Mouse (Mus musculus): Measurements from ENCODE around the gene Actl11. TPM values are rescaled to one million over a fixed set of nuclear protein-coding genes. Genes with fewer than 3 reads are reported as not detected.

Gene Actl11
- 0.05 and 0.11 TPM in 2 replicates for polyA plus RNA-seq (2012; rRNA removed)

GRCm38 (mm10) chr9:107928169-107928568 is at the start of gene Actl11:
Actl11 (plus strand) TSS chr9:107928469.
- WGBS: 82% methylated on average over 3 of the region's 3 CpGs
- no peak within 1 kb of the TSS for H3K27ac ChIP-seq (ENCODE audit: insufficient read depth, low read depth, low read length)
- H3K4me1 ChIP-seq (ENCODE audit: control insufficient read depth, insufficient read depth, low read length): no peaks in the 10 kb centered on the region

GRCm38 (mm10) chr9:107880411-107880810 is 47.9 kb upstream of the Actl11 start:
- TF ChIP-seq CTCF (conservative IDR thresholded peaks at IDR 0.05; ENCODE audit: insufficient read depth, insufficient read length, low read depth, low read length) (no peak), POLR2A (IDR thresholded peaks at IDR 0.05; ENCODE audit: low read depth, low read length) (no peak)
- no peaks in the 10 kb centered on the region for H3K27me3 ChIP-seq (replicated peaks; ENCODE audit: control insufficient read depth, insufficient read depth, low read length)
- H3K4me3 ChIP-seq (ENCODE audit: insufficient read depth, low read depth, low read length): no peak overlapping the region
- WGBS: 59% methylated on average over 4 of the region's 4 CpGs
- no peaks in the 10 kb centered on the region for H3K4me1 ChIP-seq (ENCODE audit: control insufficient read depth, insufficient read depth, low read length)
- no peaks in the 10 kb centered on the region for H3K36me3 ChIP-seq (ENCODE audit: control insufficient read depth, insufficient read depth, low read length)
- DNase-seq: no peak
- H3K27ac ChIP-seq (ENCODE audit: insufficient read depth, low read depth, low read length): no peak overlapping the region

More at GRCm38 (mm10) chr9:107928169-107928568, at the start of gene Actl11:
- DNase-seq: no peak
- no peaks in the 10 kb centered on the region for H3K36me3 ChIP-seq (ENCODE audit: control insufficient read depth, insufficient read depth, low read length)
- TF ChIP-seq POLR2A (IDR thresholded peaks at IDR 0.05; ENCODE audit: low read depth, low read length) (no peak), CTCF (conservative IDR thresholded peaks at IDR 0.05; ENCODE audit: insufficient read depth, insufficient read length, low read depth, low read length) (no peak)
- no peak within 1 kb of the TSS for H3K4me3 ChIP-seq (ENCODE audit: insufficient read depth, low read depth, low read length)
- H3K27me3 ChIP-seq (replicated peaks; ENCODE audit: control insufficient read depth, insufficient read depth, low read length): no peaks in the 10 kb centered on the region

GRCm38 (mm10) chr9:107887804-107888266 is 40.4 kb upstream of the Actl11 start, which contains the start of gene Mon1a:
Mon1a (plus strand) TSS chr9:107888151.
- no peaks in the 10 kb centered on the region for H3K36me3 ChIP-seq (ENCODE audit: control insufficient read depth, insufficient read depth, low read length)
- H3K4me3 ChIP-seq (ENCODE audit: insufficient read depth, low read depth, low read length): peak within 1 kb of the TSS; percentile 65
- H3K27ac ChIP-seq (ENCODE audit: insufficient read depth, low read depth, low read length): peak within 1 kb of the TSS; percentile 49
- peak; percentile 97 for DNase-seq
- H3K27me3 ChIP-seq (replicated peaks; ENCODE audit: control insufficient read depth, insufficient read depth, low read length): no peaks in the 10 kb centered on the region
- 1% methylated on average over 28 of the region's 28 CpGs for WGBS
- peak; percentile 19 for TF ChIP-seq POLR2A (IDR thresholded peaks at IDR 0.05; ENCODE audit: low read depth, low read length)
- 0 out of 2 replicates have a peak, but pooled peaks have one; percentile 0 for TF ChIP-seq CTCF (conservative IDR thresholded peaks at IDR 0.05; ENCODE audit: insufficient read depth, insufficient read length, low read depth, low read length)
- peaks cover 6% of the 10 kb centered on the region; the same call in 1 of the 2 replicates for H3K4me1 ChIP-seq (ENCODE audit: control insufficient read depth, insufficient read depth, low read length)

GRCm38 (mm10) chr9:107888267-107888850 is 39.9 kb upstream of the Actl11 start:
- no peak for TF ChIP-seq POLR2A (IDR thresholded peaks at IDR 0.05; ENCODE audit: low read depth, low read length)
- no peak for TF ChIP-seq CTCF (conservative IDR thresholded peaks at IDR 0.05; ENCODE audit: insufficient read depth, insufficient read length, low read depth, low read length)
- Histone ChIP-seq H3K4me1 (ENCODE audit: control insufficient read depth, insufficient read depth, low read length) (peaks cover 6% of the 10 kb centered on the region; the same call in 1 of the 2 replicates), H3K27ac (ENCODE audit: insufficient read depth, low read depth, low read length) (peak overlapping the region; percentile 49), H3K4me3 (ENCODE audit: insufficient read depth, low read depth, low read length) (peak overlapping the region; percentile 65), H3K27me3 (replicated peaks; ENCODE audit: control insufficient read depth, insufficient read depth, low read length) (no peaks in the 10 kb centered on the region), H3K36me3 (ENCODE audit: control insufficient read depth, insufficient read depth, low read length) (no peaks in the 10 kb centered on the region)
- 1% methylated on average over 18 of the region's 18 CpGs for WGBS
- DNase-seq: peak; percentile 53

GRCm38 (mm10) chr9:107890260-107890659 is 38.0 kb upstream of the Actl11 start:
- H3K27ac ChIP-seq (ENCODE audit: insufficient read depth, low read depth, low read length): peak overlapping the region; percentile 53
- peaks cover 6% of the 10 kb centered on the region; the same call in 1 of the 2 replicates for H3K4me1 ChIP-seq (ENCODE audit: control insufficient read depth, insufficient read depth, low read length)
- DNase-seq: no peak
- H3K36me3 ChIP-seq (ENCODE audit: control insufficient read depth, insufficient read depth, low read length): no peaks in the 10 kb centered on the region
- TF ChIP-seq POLR2A (IDR thresholded peaks at IDR 0.05; ENCODE audit: low read depth, low read length) (no peak), CTCF (conservative IDR thresholded peaks at IDR 0.05; ENCODE audit: insufficient read depth, insufficient read length, low read depth, low read length) (no peak)
- no peaks in the 10 kb centered on the region for H3K27me3 ChIP-seq (replicated peaks; ENCODE audit: control insufficient read depth, insufficient read depth, low read length)
- WGBS: 76% methylated on average over 6 of the region's 6 CpGs
- H3K4me3 ChIP-seq (ENCODE audit: insufficient read depth, low read depth, low read length): no peak overlapping the region

- no peak for DNase-seq
- Histone ChIP-seq H3K27me3 (replicated peaks; ENCODE audit: control insufficient read depth, insufficient read depth, low read length) (no peaks in the 10 kb centered on the region), H3K36me3 (ENCODE audit: control insufficient read depth, insufficient read depth, low read length) (no peaks in the 10 kb centered on the region), H3K27ac (ENCODE audit: insufficient read depth, low read depth, low read length) (no peak overlapping the region), H3K4me1 (ENCODE audit: control insufficient read depth, insufficient read depth, low read length) (peaks cover 6% of the 10 kb centered on the region; the same call in 1 of the 2 replicates), H3K4me3 (ENCODE audit: insufficient read depth, low read depth, low read length) (no peak overlapping the region)
- TF ChIP-seq POLR2A (IDR thresholded peaks at IDR 0.05; ENCODE audit: low read depth, low read length) (no peak), CTCF (conservative IDR thresholded peaks at IDR 0.05; ENCODE audit: insufficient read depth, insufficient read length, low read depth, low read length) (peak; percentile 43)
- 97% methylated on average over 1 of the region's 1 CpGs for WGBS
Observed at GRCm38 (mm10) chr9:107891023-107891422, 37.2 kb upstream of the Actl11 start.

- 92% methylated on average over 10 of the region's 10 CpGs for WGBS
- H3K36me3 ChIP-seq (ENCODE audit: control insufficient read depth, insufficient read depth, low read length): 0 out of 2 replicates have a peak, but pooled peaks cover 1% of the 10 kb centered on the region
- no peak for DNase-seq
Observed at GRCm38 (mm10) chr9:107898563-107898962, 29.7 kb upstream of the Actl11 start.

More at GRCm38 (mm10) chr9:107898563-107898962, 29.7 kb upstream of the Actl11 start:
- no peak for TF ChIP-seq POLR2A (IDR thresholded peaks at IDR 0.05; ENCODE audit: low read depth, low read length)
- TF ChIP-seq CTCF (conservative IDR thresholded peaks at IDR 0.05; ENCODE audit: insufficient read depth, insufficient read length, low read depth, low read length): no peak
- Histone ChIP-seq H3K4me3 (ENCODE audit: insufficient read depth, low read depth, low read length) (no peak overlapping the region), H3K27ac (ENCODE audit: insufficient read depth, low read depth, low read length) (no peak overlapping the region), H3K4me1 (ENCODE audit: control insufficient read depth, insufficient read depth, low read length) (no peaks in the 10 kb centered on the region), H3K27me3 (replicated peaks; ENCODE audit: control insufficient read depth, insufficient read depth, low read length) (no peaks in the 10 kb centered on the region)
